Mouse (Mus musculus) hindbrain, embryonic 10.5 days (tissue): ENCODE measurements around the gene Scarf2. TPM values are rescaled to one million over a fixed set of nuclear protein-coding genes. Genes with fewer than 3 reads are reported as not detected.

Experiments
- DNase-seq: peaks from one replicate; pipeline ENCODE4 v3.0.0-alpha.2; 2017; ENCODE audit warnings: low spot score
- H3K27ac ChIP-seq: fragments of 300-500 bp; sonication (generic); 2 replicates; pipeline ENCODE4 v1.5.1; 2016; ENCODE audit warnings: mild to moderate bottlenecking, moderate library complexity
- H3K27me3 ChIP-seq: fragments of 300-500 bp; sonication (generic); 2 replicates; pipeline ENCODE4 v1.6.1; 2016; ENCODE audit warnings: mild to moderate bottlenecking; ENCODE audit not compliant: poor library complexity, insufficient read depth, severe bottlenecking
- H3K36me3 ChIP-seq: fragments of 300-500 bp; sonication (generic); 2 replicates; pipeline ENCODE4 v1.6.1; 2016; ENCODE audit warnings: mild to moderate bottlenecking, moderate library complexity
- H3K4me1 ChIP-seq: fragments of 300-500 bp; sonication (generic); replicated peaks from 2 replicates; pipeline ENCODE4 v1.6.1; 2016; ENCODE audit warnings: mild to moderate bottlenecking
- H3K4me3 ChIP-seq: fragments of 300-500 bp; sonication (generic); 2 replicates; pipeline ENCODE4 v1.5.1; 2016; ENCODE audit warnings: mild to moderate bottlenecking, moderate library complexity
- H3K9me3 ChIP-seq: fragments of 300-500 bp; sonication (generic); 2 replicates; pipeline ENCODE4 v1.6.1; 2016; ENCODE audit warnings: mild to moderate bottlenecking, moderate library complexity
- WGBS: fragments of 180-500 bp; shearing (Covaris S2); methylation state at CpG from one replicate; pipeline ENCODE4 v1.1.7; 2016; 5-methylcytosine and 5-hydroxymethylcytosine counted together
- polyA plus RNA-seq: library from polyadenylated mRNA; unstranded; fragments of >200 nt; fragmentation: Nextera tagmentation; extraction: Ambion mirVana; gene quantifications from 2 replicates; pipeline ENCODE4 v1.2.1, GENCODE M21; 2016

Gene Scarf2
- polyA plus RNA-seq, 1 experiment from 2014 or later = 9.6 TPM

DNA sequence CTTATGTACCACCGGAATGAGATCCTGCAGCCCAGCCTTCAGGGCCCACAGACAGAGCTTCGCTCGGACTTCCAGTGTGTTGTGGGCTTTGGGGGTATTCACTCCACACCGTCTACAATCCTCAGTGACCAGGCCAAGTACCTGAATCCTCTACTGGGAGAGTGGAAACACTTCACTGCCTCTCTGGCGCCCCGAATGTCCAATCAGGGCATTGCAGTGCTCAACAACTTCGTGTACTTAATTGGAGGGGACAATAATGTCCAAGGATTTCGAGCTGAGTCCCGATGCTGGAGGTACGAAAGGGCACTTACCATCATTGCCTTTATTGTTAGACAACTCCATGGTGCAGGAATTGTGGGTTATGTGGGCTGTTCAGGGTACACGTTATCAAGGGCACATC, 20.3 kb upstream of the Scarf2 start:
- Histone ChIP-seq H3K27me3 (no peaks in the 10 kb centered on the region), H3K9me3 (no peaks in the 10 kb centered on the region), H3K4me1 (no peaks in the 10 kb centered on the region), H3K4me3 (no peak overlapping the region), H3K36me3 (peaks cover 80% of the 10 kb centered on the region), H3K27ac (no peak overlapping the region)
- DNase-seq = peak; percentile 27
- 65% methylated on average over 11 of the region's 11 CpGs for WGBS

DNA sequence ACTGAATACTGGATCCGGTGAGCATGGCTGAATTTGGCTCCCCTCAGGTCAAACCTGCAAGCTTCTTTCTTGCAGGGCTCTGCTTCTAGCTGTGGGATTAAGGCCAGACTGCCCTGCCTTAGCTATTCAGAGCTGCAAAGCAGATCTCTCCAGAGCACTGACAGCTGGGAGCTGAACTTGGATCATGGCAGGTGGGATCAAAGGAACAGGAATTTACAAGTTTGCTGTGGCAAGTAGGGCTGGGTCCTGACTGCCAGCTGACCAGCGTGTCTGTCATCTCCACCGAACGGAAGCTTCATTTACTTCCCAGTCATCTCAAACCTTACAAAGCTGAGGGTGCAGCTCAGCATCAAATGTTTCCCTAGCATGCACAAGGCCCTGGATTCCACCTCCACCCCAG, 18.9 kb upstream of the Scarf2 start:
- 84% methylated on average over 4 of the region's 4 CpGs for WGBS
- H3K27ac ChIP-seq = no peak overlapping the region
- no peak for DNase-seq
- H3K36me3 ChIP-seq = peaks cover 81% of the 10 kb centered on the region
- no peak overlapping the region for H3K4me3 ChIP-seq
- no peaks in the 10 kb centered on the region for H3K27me3 ChIP-seq
- no peaks in the 10 kb centered on the region for H3K9me3 ChIP-seq
- H3K4me1 ChIP-seq = no peaks in the 10 kb centered on the region

DNA sequence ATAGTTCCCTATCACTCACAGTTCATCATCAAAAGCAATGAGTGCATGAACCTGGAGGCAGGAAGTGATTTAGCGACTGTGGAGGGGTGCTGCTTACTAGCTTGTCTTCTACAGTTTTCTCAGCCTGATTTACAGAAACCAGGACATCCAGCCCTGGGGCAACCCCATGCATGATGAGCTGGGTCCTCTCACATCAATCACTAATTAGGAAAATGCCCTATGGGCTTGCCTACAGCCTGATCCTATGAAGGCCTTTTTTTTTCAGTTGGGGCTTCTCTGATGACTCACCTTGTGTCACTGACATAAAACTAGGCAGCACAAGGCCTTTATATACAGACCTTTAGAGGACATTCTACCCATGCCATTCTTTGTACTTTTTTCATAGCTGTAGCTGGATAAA, 17.4 kb upstream of the Scarf2 start:
- Histone ChIP-seq H3K4me1 (no peaks in the 10 kb centered on the region), H3K4me3 (no peak overlapping the region), H3K36me3 (peaks cover 84% of the 10 kb centered on the region), H3K27ac (no peak overlapping the region), H3K27me3 (no peaks in the 10 kb centered on the region), H3K9me3 (no peaks in the 10 kb centered on the region)
- WGBS = 88% methylated on average over 1 of the region's 1 CpGs
- no peak for DNase-seq

DNA sequence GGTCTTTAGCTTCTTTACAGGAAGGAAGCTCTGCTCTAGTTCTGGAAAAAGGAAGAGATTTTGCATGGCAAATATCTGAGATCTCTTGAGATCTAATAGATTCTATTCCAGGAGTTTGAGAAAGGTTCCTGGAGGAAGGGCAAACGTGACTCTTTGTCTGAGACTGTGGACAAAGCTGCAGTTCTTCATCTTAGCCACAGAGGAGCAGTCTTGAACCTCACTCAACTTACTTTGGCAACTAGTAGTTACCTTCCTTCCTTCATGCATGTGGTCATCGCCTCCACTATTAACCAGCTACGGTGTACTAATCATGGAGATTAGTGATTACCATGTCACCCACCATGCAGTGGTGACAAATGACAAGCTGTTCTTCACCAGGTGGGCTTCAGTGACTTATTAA, 11.7 kb upstream of the Scarf2 start:
- no peak overlapping the region for H3K27ac ChIP-seq
- H3K27me3 ChIP-seq = no peaks in the 10 kb centered on the region
- H3K9me3 ChIP-seq = no peaks in the 10 kb centered on the region
- peaks cover 94% of the 10 kb centered on the region for H3K36me3 ChIP-seq
- no peaks in the 10 kb centered on the region for H3K4me1 ChIP-seq
- no peak for DNase-seq
- no peak overlapping the region for H3K4me3 ChIP-seq
- WGBS = 63% methylated on average over 3 of the region's 3 CpGs

DNA sequence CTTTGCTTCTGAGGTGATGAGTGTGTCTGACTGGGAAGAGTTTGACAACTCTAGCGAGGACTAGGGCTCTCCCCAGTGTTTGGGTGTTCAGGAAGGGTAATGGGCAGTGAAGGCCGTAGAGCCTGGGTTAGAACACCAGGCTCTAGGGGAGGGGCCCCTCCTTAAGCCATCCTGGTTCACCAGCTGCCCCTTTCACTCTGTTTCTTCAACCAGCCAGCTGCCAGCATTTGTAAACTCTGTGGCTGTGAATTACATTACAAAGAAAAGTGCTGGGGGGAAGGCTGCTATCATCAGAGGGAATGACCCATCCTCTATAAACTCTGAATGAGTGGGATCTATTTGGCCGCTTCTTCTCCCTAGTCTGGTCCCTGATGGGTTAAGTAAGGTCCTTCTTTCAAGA, 4.4 kb upstream of the Scarf2 start:
- Histone ChIP-seq H3K4me3 (no peak overlapping the region), H3K27me3 (peaks cover 45% of the 10 kb centered on the region), H3K36me3 (peaks cover 63% of the 10 kb centered on the region), H3K4me1 (peaks cover 13% of the 10 kb centered on the region), H3K27ac (no peak overlapping the region), H3K9me3 (no peaks in the 10 kb centered on the region)
- no peak for DNase-seq
- 71% methylated on average over 3 of the region's 3 CpGs for WGBS

DNA sequence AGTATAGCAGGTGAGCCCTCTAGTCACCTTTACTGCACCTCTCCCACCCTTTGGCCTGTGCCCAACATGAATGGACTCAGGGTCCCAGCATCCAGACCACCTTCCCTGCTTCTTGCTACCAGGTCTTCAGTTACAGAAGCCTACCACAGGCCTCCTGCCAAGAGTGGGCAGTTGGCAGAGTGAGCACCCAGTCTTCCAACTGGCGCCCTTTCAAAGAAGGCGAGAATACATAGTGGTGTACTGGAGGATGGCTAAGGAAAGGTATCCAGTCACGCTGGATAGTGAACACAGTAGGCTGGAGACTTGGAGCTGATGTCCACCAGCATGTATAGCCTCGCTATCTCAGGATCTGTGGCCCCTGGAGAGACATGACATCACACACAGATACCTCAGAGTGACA, 3.0 kb upstream of the Scarf2 start:
- 86% methylated on average over 4 of the region's 4 CpGs for WGBS
- no peaks in the 10 kb centered on the region for H3K9me3 ChIP-seq
- DNase-seq = no peak
- peaks cover 58% of the 10 kb centered on the region for H3K27me3 ChIP-seq
- no peak overlapping the region for H3K27ac ChIP-seq
- no peak overlapping the region for H3K4me3 ChIP-seq
- H3K4me1 ChIP-seq = peaks cover 27% of the 10 kb centered on the region
- peaks cover 50% of the 10 kb centered on the region for H3K36me3 ChIP-seq

DNA sequence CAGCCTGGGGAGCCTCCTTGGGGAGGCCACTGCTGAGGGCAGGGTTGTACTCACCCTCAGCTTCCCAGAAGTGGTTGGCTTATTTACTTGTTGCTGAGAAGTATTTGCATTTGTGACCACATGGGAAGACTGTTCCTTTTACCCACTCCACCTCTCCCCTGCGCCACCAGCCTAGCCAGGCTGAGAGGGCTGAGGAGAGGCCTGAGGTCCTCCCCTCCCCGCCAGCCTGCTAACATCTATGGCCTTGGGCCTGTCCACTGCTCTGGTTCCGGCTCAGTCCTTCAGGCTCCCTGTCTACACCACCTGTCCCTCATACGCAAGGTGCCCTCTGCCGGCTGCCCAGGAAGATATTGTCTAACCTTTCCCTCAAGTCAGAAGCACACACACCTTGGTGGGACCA, 1.4 kb upstream of the Scarf2 start:
- H3K4me3 ChIP-seq = no peak overlapping the region
- WGBS = 52% methylated on average over 5 of the region's 5 CpGs
- H3K9me3 ChIP-seq = no peaks in the 10 kb centered on the region
- no peak for DNase-seq
- peaks cover 74% of the 10 kb centered on the region for H3K27me3 ChIP-seq
- H3K4me1 ChIP-seq = peaks cover 28% of the 10 kb centered on the region
- peaks cover 34% of the 10 kb centered on the region for H3K36me3 ChIP-seq
- no peak overlapping the region for H3K27ac ChIP-seq

DNA sequence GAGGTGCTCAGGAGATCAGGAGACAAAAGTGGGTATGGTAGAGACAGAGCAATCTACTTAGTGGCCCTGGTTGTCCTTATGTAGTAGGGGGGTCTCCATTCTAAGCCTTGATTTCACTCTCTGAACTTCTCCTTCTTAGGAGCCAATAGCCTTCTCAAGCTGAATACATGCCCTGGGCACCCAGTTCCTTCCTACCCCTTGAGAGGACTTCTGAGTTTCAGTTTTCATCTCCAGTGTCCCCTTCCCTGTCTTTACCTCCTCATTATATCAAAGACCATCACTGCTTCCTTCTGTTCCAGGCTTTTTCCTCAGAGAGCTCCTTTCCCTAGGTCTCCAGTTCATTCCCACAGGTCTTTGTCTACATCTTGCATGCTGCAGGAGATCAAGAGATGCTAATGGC, 563 bp upstream of the Scarf2 start:
- no peak for DNase-seq
- Histone ChIP-seq H3K27ac (peak overlapping the region; percentile 86), H3K27me3 (peaks cover 83% of the 10 kb centered on the region), H3K4me1 (peaks cover 28% of the 10 kb centered on the region), H3K9me3 (no peaks in the 10 kb centered on the region), H3K4me3 (peak overlapping the region; percentile 63), H3K36me3 (peaks cover 25% of the 10 kb centered on the region)

DNA sequence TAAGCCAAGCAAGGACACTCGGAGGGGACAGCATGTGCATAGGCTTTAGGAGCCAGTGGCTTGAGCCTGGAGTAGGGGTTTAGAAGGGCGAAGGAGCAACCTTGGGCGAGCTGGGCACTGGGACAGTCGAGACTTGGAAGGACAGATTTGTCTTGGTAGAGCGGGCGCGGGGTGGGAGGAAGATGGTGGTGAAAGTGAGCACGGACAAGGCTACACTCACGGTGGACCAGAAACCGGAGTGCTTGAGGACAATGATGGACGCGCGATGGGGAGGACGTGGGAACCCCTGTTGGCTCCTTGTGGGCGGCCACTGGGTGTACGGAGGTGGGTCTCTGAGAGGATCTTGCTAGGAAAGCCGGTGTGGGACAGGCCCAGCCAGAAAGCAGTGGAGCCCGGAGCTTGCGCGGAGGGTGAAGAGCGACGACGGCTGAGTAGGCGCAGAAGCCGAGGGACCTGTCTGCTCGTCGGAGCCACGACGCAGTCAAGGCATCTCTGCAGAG, 780 bp downstream of the Scarf2 start:
- WGBS = 2% methylated on average over 29 of the region's 29 CpGs
- Histone ChIP-seq H3K36me3 (peaks cover 12% of the 10 kb centered on the region), H3K27me3 (peaks cover 96% of the 10 kb centered on the region), H3K4me3 (peak overlapping the region; percentile 63), H3K4me1 (peaks cover 36% of the 10 kb centered on the region), H3K27ac (peak overlapping the region; percentile 86), H3K9me3 (no peaks in the 10 kb centered on the region)
- DNase-seq = peak; percentile 59

DNA sequence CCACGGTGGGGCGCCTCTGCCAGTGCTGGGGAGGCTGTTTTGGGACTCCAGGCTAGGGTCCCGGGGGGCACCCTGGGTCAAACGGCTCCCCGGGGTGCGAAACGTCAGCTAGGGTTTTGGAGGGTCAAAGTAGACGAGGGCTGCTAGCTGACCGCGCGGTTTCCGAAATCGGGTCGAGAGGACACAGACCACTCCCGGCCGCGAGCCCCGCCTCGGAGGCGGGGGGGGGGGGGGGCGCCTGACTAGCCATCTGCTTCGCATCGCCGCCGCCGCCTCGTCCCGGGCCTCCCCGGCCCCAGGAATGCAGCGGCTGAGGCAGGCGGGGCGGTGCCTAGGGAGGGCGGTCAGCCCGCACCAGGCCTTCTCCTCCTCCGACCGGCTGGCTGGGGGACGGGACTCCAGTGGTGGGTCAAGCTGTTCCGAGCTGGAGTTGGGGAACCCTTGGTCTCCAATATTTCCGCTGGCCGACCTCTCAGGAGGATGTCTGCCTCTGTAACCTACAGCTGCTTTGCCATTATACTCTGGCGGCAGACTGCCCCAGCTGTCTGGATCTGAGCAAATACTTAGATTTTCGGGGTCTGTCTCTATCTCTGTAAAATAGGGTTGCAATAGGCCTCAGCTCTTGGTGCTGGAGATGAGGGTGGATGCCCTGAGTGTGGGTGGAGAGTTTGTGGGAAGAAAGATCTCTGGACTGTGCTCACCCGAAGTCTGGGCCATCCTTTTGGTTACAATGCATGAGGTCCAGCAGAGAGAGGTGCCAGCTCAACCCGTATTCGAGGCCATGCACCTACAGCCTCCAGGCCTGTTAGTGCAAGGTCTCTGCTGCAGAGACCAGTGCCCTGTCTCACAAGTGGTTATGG, 1.5 kb downstream of the Scarf2 start:
- peak; percentile 76 for DNase-seq
- Histone ChIP-seq H3K4me3 (peak overlapping the region; percentile 63), H3K9me3 (no peaks in the 10 kb centered on the region), H3K27me3 (peaks cover 100% of the 10 kb centered on the region), H3K4me1 (peaks cover 43% of the 10 kb centered on the region), H3K27ac (peak overlapping the region; percentile 86), H3K36me3 (peaks cover 6% of the 10 kb centered on the region; the same call in 1 of the 2 replicates)
- WGBS = 1% methylated on average over 42 of the region's 45 CpGs

DNA sequence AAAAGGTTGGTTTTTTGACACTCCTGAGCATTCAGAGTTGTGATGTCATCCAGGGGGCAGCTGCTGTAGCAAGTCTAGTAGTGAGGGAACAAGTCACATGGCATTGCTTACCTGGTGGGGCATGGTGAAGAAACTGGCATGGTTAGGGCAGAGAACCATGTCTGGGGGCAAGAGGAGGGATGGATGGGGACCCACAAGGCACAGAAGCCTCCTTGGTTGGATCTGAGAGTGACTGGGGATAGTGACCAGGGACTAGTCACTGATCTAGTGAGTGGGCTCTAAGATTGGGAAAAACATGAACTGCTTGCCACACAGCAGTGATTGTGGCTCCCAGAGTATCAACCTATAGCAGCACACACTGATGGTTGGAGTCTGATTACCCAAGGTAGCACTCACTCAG, 2.5 kb downstream of the Scarf2 start:
- peaks cover 100% of the 10 kb centered on the region for H3K27me3 ChIP-seq
- no peak overlapping the region for H3K27ac ChIP-seq
- no peak overlapping the region for H3K4me3 ChIP-seq
- no peaks in the 10 kb centered on the region for H3K9me3 ChIP-seq
- peaks cover 53% of the 10 kb centered on the region for H3K4me1 ChIP-seq
- no peaks in the 10 kb centered on the region for H3K36me3 ChIP-seq
- DNase-seq = no peak

DNA sequence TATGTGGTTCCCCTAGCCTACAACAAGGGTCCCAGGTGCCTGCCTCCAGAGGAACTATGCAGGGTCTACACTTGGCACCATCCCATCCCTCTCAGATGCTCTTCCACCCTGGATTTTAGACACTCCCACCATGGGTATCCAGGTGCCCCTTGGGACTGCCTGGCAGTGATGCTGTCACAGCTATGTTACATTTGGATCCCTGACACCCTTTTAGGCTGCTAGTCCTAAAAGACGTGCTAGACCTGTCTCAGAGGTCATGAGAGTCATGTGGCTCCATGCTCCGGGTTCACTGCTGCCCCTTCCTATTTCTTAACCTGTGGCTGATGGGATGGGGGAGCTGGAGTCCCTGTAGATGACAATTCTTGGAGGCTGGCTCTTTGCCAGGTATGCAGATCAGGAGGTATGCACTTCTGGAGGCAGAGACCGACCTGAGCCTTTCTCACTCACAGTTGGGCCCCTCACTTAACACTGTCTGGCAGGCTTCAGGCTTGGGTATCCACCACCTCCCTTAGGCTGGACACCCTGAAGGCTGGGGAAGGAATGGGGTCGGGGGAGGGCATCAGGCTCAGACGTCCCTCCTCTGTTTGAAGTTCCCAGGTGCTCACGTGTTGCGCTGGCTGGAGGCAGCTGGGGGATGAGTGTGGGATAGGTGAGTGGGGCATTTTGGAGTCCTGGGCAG, 4.8 kb downstream of the Scarf2 start:
- no peaks in the 10 kb centered on the region for H3K9me3 ChIP-seq
- H3K4me1 ChIP-seq = peaks cover 67% of the 10 kb centered on the region
- H3K27me3 ChIP-seq = peaks cover 100% of the 10 kb centered on the region
- no peak for DNase-seq
- WGBS = 4% methylated on average over 7 of the region's 7 CpGs
- no peak overlapping the region for H3K27ac ChIP-seq
- no peak overlapping the region for H3K4me3 ChIP-seq
- no peaks in the 10 kb centered on the region for H3K36me3 ChIP-seq

DNA sequence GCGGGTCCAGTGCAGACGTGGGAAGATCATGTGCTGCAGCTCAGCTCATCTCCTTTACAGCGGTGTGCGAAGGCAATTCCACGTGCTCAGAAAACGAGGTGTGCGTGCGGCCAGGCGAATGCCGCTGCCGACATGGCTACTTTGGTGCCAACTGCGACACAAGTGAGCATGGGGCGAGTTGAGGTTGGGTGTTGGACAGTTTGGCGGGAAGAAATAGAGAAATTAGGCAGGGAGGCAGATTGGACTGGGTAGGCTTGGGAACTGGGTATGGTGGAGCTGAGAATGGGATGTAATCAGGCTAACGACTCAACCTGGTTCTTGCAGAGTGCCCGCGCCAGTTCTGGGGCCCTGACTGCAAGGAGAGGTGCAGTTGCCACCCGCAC, 5.4 kb downstream of the Scarf2 start:
- Histone ChIP-seq H3K4me3 (peak overlapping the region; percentile 54), H3K27me3 (peaks cover 97% of the 10 kb centered on the region), H3K4me1 (peaks cover 67% of the 10 kb centered on the region), H3K36me3 (no peaks in the 10 kb centered on the region), H3K9me3 (no peaks in the 10 kb centered on the region), H3K27ac (0 out of 2 replicates have a peak overlapping the region, but pooled peaks have one; percentile 5)
- 4% methylated on average over 18 of the region's 18 CpGs for WGBS
- DNase-seq = no peak
